Mouse (Mus musculus): Measurements from ENCODE around the gene Zscan20. TPM values are rescaled to one million over a fixed set of nuclear protein-coding genes. Genes with fewer than 3 reads are reported as not detected.

Zscan20 gene
- 5.7 and 6.0 TPM in 2 replicates for polyA plus RNA-seq (2015; fragmentation: Nextera tagmentation; extraction: Ambion mirVana)

DNA sequence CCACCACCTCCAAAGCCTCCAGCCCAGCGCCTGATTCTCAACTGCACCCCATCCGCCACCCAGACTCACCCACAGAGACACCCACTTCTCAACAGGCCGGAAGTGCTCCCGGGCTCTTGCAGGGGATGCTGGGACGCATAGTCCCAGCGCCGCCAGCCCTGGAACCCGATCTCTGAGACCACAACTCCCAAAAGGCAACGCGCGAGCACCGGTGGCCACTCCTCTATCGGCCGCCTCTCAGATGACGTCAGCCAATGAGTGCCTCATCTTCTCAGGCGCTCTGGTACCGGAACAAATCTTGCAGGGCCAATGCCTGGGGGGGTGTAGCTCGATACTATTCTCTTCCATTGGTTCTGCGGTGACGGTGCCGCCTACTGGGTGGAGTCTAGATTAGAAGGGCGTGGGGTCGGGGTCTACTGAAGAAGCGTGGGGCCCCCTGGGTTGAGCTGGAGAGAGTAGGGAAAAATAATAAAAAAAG, at the start of gene Zscan20:
Gene Zscan20, minus strand, starts transcription at position 174 of the 478 bp plus-strand sequence.
- WGBS: 0% methylated on average over 24 of the region's 24 CpGs
- H3K27ac ChIP-seq: no peak within 1 kb of the TSS
- peak within 1 kb of the TSS; percentile 74 for H3K4me2 ChIP-seq (replicated peaks)
- no peaks in the 10 kb centered on the region for H3K36me3 ChIP-seq
- H3K9ac ChIP-seq (replicated peaks): peak within 1 kb of the TSS; percentile 73
- H3K27me3 ChIP-seq: no peaks in the 10 kb centered on the region
- ATAC-seq: peak; percentile 98
- no peaks in the 10 kb centered on the region for H3K9me3 ChIP-seq
- H3K4me1 ChIP-seq (replicated peaks): peaks cover 18% of the 10 kb centered on the region
- H3K4me3 ChIP-seq (replicated peaks): peak within 1 kb of the TSS; percentile 63

- no peaks in the 10 kb centered on the region for H3K9me3 ChIP-seq
- H3K27me3 ChIP-seq: peaks cover 15% of the 10 kb centered on the region
- H3K4me3 ChIP-seq (replicated peaks): peak overlapping the region; percentile 74
- peak overlapping the region; percentile 80 for H3K27ac ChIP-seq
- peak overlapping the region; percentile 80 for H3K4me2 ChIP-seq (replicated peaks)
- H3K36me3 ChIP-seq: no peaks in the 10 kb centered on the region
- no peak for ATAC-seq
- peaks cover 49% of the 10 kb centered on the region for H3K4me1 ChIP-seq (replicated peaks)
- 6% methylated on average over 12 of the region's 12 CpGs for WGBS
- peak overlapping the region; percentile 77 for H3K9ac ChIP-seq (replicated peaks)
These were observed 45.5 kb upstream of the Zscan20 start for GRCm38 (mm10) chr4:128655446-128655845.

GRCm38 (mm10) chr4:128654505-128655381, 44.8 kb upstream of the Zscan20 start, which contains the start of gene Phc2:
TSS of gene Phc2 (plus strand) at chr4:128654702.
- under 1% methylated on average over 44 of the region's 85 CpGs for WGBS
- peaks cover 49% of the 10 kb centered on the region for H3K4me1 ChIP-seq (replicated peaks)
- H3K27me3 ChIP-seq: peaks cover 15% of the 10 kb centered on the region
- peak within 1 kb of the TSS; percentile 77 for H3K9ac ChIP-seq (replicated peaks)
- peak within 1 kb of the TSS; percentile 80 for H3K27ac ChIP-seq
- H3K9me3 ChIP-seq: no peaks in the 10 kb centered on the region
- peak; percentile 95 for ATAC-seq
- H3K4me2 ChIP-seq (replicated peaks): peak within 1 kb of the TSS; percentile 80
- H3K4me3 ChIP-seq (replicated peaks): peak within 1 kb of the TSS; percentile 74
- no peaks in the 10 kb centered on the region for H3K36me3 ChIP-seq

GRCm38 (mm10) chr4:128652584-128653298, 42.8 kb upstream of the Zscan20 start:
- no peaks in the 10 kb centered on the region for H3K9me3 ChIP-seq
- H3K4me3 ChIP-seq (replicated peaks): no peak overlapping the region
- H3K9ac ChIP-seq (replicated peaks): no peak overlapping the region
- no peak overlapping the region for H3K4me2 ChIP-seq (replicated peaks)
- 48% methylated on average over 5 of the region's 5 CpGs for WGBS
- no peaks in the 10 kb centered on the region for H3K36me3 ChIP-seq
- no peak for ATAC-seq
- H3K27ac ChIP-seq: peak overlapping the region; percentile 60
- H3K4me1 ChIP-seq (replicated peaks): peaks cover 51% of the 10 kb centered on the region
- peaks cover 15% of the 10 kb centered on the region for H3K27me3 ChIP-seq

DNA sequence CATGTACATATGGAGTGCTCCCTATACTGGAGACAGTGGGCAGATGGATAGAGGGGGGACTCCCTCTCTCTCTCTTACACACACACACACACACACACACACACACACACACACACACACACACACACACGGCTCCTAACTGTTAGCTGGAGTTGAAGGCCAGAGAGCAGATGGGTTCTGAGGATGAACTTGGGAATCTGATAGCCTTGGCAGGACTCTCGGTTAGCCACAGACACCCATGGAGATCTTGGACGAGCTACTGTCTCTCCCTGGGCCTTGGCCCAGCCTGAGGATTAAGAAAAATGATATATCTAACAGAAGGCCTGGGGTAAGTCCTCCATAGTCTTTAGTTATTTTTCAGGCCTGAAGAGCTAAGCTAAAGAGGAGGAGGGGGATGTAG, 41.6 kb upstream of the Zscan20 start:
- no peak overlapping the region for H3K4me3 ChIP-seq (replicated peaks)
- no peak overlapping the region for H3K27ac ChIP-seq
- H3K36me3 ChIP-seq: no peaks in the 10 kb centered on the region
- H3K4me1 ChIP-seq (replicated peaks): peaks cover 46% of the 10 kb centered on the region
- H3K27me3 ChIP-seq: peaks cover 9% of the 10 kb centered on the region
- WGBS: 59% methylated on average over 3 of the region's 3 CpGs
- H3K9me3 ChIP-seq: no peaks in the 10 kb centered on the region
- no peak overlapping the region for H3K9ac ChIP-seq (replicated peaks)
- no peak overlapping the region for H3K4me2 ChIP-seq (replicated peaks)
- ATAC-seq: no peak

- no peak for ATAC-seq
- WGBS: 71% methylated on average over 8 of the region's 8 CpGs
- Histone ChIP-seq H3K4me2 (replicated peaks) (no peak overlapping the region), H3K36me3 (no peaks in the 10 kb centered on the region), H3K4me3 (replicated peaks) (no peak overlapping the region), H3K4me1 (replicated peaks) (peaks cover 23% of the 10 kb centered on the region), H3K27me3 (no peaks in the 10 kb centered on the region), H3K9ac (replicated peaks) (no peak overlapping the region), H3K27ac (no peak overlapping the region), H3K9me3 (no peaks in the 10 kb centered on the region)
These were observed 38.8 kb upstream of the Zscan20 start for GRCm38 (mm10) chr4:128648567-128649255.

GRCm38 (mm10) chr4:128646762-128647161, 36.9 kb upstream of the Zscan20 start:
- no peak overlapping the region for H3K9ac ChIP-seq (replicated peaks)
- H3K27me3 ChIP-seq: no peaks in the 10 kb centered on the region
- 66% methylated on average over 7 of the region's 7 CpGs for WGBS
- H3K4me3 ChIP-seq (replicated peaks): no peak overlapping the region
- no peak overlapping the region for H3K27ac ChIP-seq
- H3K4me1 ChIP-seq (replicated peaks): 0 out of 2 replicates have a peak, but pooled peaks cover 5% of the 10 kb centered on the region
- ATAC-seq: no peak
- no peaks in the 10 kb centered on the region for H3K36me3 ChIP-seq
- no peak overlapping the region for H3K4me2 ChIP-seq (replicated peaks)
- H3K9me3 ChIP-seq: no peaks in the 10 kb centered on the region

DNA sequence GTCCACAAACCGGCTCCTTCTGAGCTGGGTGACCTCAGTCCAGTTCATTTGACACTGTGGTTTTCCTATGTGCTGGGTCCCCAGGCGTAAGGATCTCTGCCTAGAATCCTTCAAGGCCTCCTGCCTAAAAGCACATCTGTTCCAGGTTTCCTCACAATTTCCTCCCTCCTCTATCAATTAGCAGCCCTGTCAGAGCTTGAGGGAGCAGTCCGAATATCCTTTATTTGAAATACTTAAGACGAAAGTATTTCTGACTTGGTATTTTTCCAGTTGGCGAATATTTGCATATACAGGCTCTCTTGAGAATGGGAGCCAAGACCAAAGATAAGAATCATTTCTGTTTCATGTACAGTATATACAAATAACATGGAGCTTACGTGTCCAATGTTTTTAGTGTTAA, 36.0 kb upstream of the Zscan20 start:
- no peak for ATAC-seq
- 86% methylated on average over 6 of the region's 6 CpGs for WGBS
- H3K4me1 ChIP-seq (replicated peaks): 0 out of 2 replicates have a peak, but pooled peaks cover 2% of the 10 kb centered on the region
- no peak overlapping the region for H3K4me3 ChIP-seq (replicated peaks)
- H3K27me3 ChIP-seq: no peaks in the 10 kb centered on the region
- no peak overlapping the region for H3K27ac ChIP-seq
- no peak overlapping the region for H3K9ac ChIP-seq (replicated peaks)
- no peaks in the 10 kb centered on the region for H3K36me3 ChIP-seq
- no peaks in the 10 kb centered on the region for H3K9me3 ChIP-seq
- H3K4me2 ChIP-seq (replicated peaks): no peak overlapping the region

- Histone ChIP-seq H3K4me1 (replicated peaks) (peaks cover 5% of the 10 kb centered on the region; the same call in 1 of the 2 replicates), H3K4me3 (replicated peaks) (no peak overlapping the region), H3K9me3 (no peaks in the 10 kb centered on the region), H3K4me2 (replicated peaks) (no peak overlapping the region), H3K27me3 (no peaks in the 10 kb centered on the region), H3K9ac (replicated peaks) (no peak overlapping the region), H3K27ac (no peak overlapping the region), H3K36me3 (no peaks in the 10 kb centered on the region)
- ATAC-seq: no peak
- WGBS: 61% methylated on average over 23 of the region's 23 CpGs
These were observed 32.1 kb upstream of the Zscan20 start for GRCm38 (mm10) chr4:128641766-128642717.

- Histone ChIP-seq H3K9me3 (no peaks in the 10 kb centered on the region), H3K4me3 (replicated peaks) (no peak overlapping the region), H3K4me1 (replicated peaks) (peaks cover 15% of the 10 kb centered on the region), H3K36me3 (no peaks in the 10 kb centered on the region), H3K27me3 (no peaks in the 10 kb centered on the region), H3K9ac (replicated peaks) (no peak overlapping the region), H3K4me2 (replicated peaks) (no peak overlapping the region), H3K27ac (no peak overlapping the region)
- 85% methylated on average over 18 of the region's 18 CpGs for WGBS
- ATAC-seq: no peak
These were observed 28.5 kb upstream of the Zscan20 start for GRCm38 (mm10) chr4:128638265-128638923.

Data from midbrain, embryonic 13.5 days (tissue).